Mouse (Mus musculus) erythroblast, embryonic 14.5 days (primary cell): ENCODE results near the gene Tmem102.

Experiments
- GATA1 ChIP-seq: IDR thresholded peaks from 2 replicates; pipeline ENCODE4 v1.6.1; 2012; ENCODE audit warnings: low read length, inconsistent platforms, mixed read lengths
- TAL1 ChIP-seq: IDR thresholded peaks from 3 replicates; pipeline ENCODE4 v1.6.1; 2012; ENCODE audit warnings: low read length, inconsistent platforms, mixed read lengths

GRCm38 (mm10) chr11:69837604-69837951 lies 32.2 kb upstream of the Tmem102 start, which contains the start of gene Nlgn2:
- TF ChIP-seq GATA1 (no peak), TAL1 (no peak)
